Mouse (Mus musculus) testis, adult 2 months (tissue): ENCODE measurements at regions not wholly inside any gene's neighbourhood (a gene's known extent, or its start where the extent isn't known, plus 50 kb on each side); places are given as distances from the start of the nearest gene placed in this dataset.

Experiments
- H3K27ac ChIP-seq: fragments of 200-500 bp; 2 replicates; pipeline ENCODE4 v1.5.1; 2012; ENCODE audit warnings: low read depth, low read length; ENCODE audit not compliant: control insufficient read depth, insufficient read depth
- H3K27me3 ChIP-seq: fragments of 200-500 bp; 2 replicates; pipeline ENCODE4 v1.6.1; 2012; ENCODE audit warnings: mild to moderate bottlenecking, low read length, moderate library complexity; ENCODE audit not compliant: control insufficient read depth, insufficient read depth
- H3K36me3 ChIP-seq: fragments of 200-500 bp; 2 replicates; pipeline ENCODE4 v1.6.1; 2012; ENCODE audit warnings: mild to moderate bottlenecking, low read length; ENCODE audit not compliant: control insufficient read depth, insufficient read depth
- H3K4me1 ChIP-seq: fragments of 200-500 bp; 2 replicates; pipeline ENCODE4 v1.6.1; 2012; ENCODE audit warnings: low read length; ENCODE audit not compliant: control insufficient read depth, insufficient read depth
- H3K4me3 ChIP-seq: fragments of 200-500 bp; 2 replicates; pipeline ENCODE4 v1.5.1; 2012; ENCODE audit warnings: low read depth, mild to moderate bottlenecking, low read length, moderate library complexity, mixed read lengths; ENCODE audit not compliant: control insufficient read depth
- CTCF ChIP-seq: fragments of 200-500 bp; IDR thresholded peaks from 2 replicates; pipeline ENCODE4 v1.5.1; 2012; ENCODE audit warnings: low read depth, mild to moderate bottlenecking, inconsistent platforms, low read length, moderate library complexity; ENCODE audit not compliant: control insufficient read depth, insufficient read depth, insufficient replicate concordance
- POLR2A ChIP-seq: fragments of 200-500 bp; IDR thresholded peaks from 2 replicates; pipeline ENCODE4 v1.6.1; 2012; ENCODE audit warnings: low read depth, mild to moderate bottlenecking, inconsistent platforms, low read length, moderate library complexity; ENCODE audit not compliant: control insufficient read depth

DNA sequence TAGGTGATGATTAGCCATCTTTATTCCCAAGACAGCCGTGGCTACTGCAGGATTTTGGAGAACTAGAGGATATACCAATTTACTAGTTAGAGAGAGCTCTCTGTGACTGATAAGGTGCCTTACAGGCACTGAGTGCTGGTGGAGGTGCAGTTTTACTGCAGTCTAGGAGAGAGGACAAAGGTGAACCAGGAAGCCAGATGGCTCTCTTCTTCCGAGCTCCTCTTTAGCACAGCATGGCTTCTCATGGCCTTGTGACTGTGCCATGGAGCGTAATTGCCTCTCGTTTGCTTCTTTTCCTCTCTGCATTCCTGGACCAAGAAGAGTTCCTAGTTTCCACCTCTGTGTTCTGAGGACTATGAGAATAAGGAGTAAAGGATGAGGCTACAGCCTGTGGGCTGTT lies 100.2 kb upstream of the Gadd45a start:
- Histone ChIP-seq H3K27me3 (no peaks in the 10 kb centered on the region), H3K4me1 (no peaks in the 10 kb centered on the region; the same call in 1 of the 2 replicates), H3K4me3 (no peak overlapping the region), H3K27ac (no peak overlapping the region), H3K36me3 (no peaks in the 10 kb centered on the region)
- TF ChIP-seq CTCF, result no peak

DNA sequence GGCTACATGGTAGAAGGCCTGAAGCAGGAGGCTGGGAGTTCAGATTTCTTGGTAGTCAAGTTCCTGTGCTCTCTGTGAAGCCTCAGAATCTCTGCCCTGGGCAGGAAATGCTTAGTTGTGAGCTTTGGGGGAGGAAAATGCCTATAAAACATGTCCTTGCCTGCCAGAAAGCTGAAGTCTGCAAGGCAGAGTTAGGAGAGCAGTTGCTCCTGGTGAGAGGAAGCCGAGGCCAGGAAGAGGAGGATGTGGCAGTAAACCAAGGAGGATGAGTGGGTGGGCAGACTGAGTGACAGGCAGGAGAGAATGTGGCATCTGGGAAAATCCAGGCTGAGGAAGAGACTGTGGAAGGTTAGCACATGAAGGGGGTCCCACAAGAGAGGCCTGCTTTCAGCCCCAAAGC lies 97.7 kb upstream of the Gadd45a start:
- no peak overlapping the region for H3K27ac ChIP-seq
- H3K27me3 ChIP-seq, result no peaks in the 10 kb centered on the region
- H3K4me1 ChIP-seq, result no peaks in the 10 kb centered on the region; the same call in 1 of the 2 replicates
- no peaks in the 10 kb centered on the region for H3K36me3 ChIP-seq
- TF ChIP-seq CTCF, result no peak
- H3K4me3 ChIP-seq, result no peak overlapping the region

DNA sequence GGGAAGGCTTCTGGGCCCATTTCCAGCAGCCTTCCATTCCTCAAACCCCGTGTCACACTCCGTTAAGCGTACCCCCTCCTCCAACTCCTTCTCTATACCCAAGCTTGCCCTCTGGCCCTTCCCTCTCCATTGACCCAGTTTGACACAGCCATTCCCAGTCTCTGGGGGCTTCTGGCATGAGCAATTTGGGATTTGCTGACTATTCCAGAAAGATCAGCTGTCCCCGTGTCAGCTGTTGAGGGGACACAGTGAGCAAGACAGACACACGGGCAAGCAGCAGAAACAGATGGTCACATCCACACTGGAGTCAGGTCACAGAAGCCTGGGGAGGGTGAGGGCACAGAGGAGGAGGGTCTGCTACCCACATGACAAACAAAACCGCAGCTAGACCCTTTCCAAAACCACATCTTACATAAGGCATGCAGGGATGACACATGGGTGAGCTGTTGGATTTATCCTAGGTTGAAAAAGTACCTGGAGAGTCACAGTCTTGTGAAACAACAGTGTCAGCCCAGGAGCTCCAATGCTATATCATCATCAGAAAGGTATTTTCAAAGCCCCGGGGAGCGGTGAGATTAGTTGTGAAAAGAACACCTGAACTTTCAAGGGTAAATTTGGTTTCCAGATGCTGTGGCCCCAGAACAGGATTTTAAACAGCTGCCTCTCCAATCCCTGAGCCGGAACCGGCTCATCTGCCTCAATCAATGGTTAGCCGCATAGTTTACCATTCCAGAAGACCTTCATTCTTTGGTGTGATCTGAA lies 93.5 kb upstream of the Gadd45a start:
- Histone ChIP-seq H3K27ac (no peak overlapping the region), H3K4me1 (peaks cover 3% of the 10 kb centered on the region), H3K4me3 (no peak overlapping the region), H3K27me3 (no peaks in the 10 kb centered on the region), H3K36me3 (no peaks in the 10 kb centered on the region)
- TF ChIP-seq POLR2A (no peak), CTCF (no peak)

DNA sequence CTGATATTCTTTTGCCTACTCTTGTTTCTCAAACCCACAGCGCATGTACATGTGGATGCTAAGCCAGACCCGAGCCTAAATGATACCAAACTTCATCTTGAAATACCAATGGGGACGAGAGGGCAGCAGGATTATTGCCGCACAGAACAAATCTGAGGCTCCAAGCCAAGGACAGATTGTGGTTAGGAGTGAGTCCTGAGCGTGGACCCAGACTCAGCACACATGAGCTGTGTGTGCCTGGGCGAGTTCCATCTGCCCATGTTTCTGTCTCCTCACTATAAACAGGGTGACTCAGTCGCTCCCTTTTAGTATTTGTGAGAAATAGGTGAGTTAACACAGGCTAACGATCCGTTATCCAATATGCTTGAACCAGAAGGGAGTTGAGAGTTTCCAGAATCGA lies 92.4 kb upstream of the Gadd45a start:
- TF ChIP-seq CTCF (no peak), POLR2A (no peak)
- no peaks in the 10 kb centered on the region for H3K27me3 ChIP-seq

DNA sequence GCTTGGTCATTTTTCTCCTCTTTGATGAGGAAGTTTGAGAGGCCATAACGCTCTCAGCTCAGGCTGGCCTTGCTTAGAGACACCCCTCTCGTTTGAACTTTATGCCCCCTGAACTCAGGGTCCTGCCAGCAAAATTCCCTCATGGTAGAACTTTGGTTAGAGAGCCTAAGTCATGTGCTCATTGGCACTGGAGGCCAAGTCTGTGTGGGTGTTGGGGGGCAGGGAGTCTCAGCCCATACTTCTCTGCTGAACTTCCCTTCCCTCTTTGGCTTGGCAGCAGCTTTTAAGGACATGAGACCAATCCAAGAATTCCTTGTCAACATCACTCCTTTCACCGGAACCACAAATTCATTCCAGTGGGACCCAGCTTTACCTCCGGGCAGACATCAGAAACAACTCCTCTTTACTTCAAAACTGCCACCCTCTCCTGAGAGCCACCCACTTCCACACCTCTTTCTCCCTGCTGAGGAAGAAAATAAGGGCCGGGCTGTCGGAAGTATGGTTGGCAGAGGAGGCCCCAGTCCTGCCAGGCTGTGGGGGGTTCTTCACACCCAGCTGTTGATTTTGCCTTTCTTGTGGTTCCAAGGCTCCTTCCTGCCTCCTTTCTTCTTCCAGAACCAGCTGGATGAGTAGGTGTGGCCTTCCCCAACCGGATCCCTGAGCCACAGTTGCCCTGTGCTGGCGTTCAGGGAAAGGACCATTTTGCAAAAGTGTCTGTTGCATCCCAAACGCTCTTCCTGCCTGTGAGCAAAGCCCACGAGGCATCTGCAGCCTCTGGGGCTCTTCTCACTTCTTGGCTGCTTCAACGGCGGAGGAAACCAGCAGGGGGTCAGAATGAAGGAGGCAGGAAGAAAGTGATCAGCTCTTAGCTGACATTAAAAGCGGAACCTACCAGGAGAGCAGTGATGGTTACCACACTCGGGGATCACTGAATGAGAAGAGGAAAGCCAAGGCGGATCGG lies 91.5 kb upstream of the Gadd45a start:
- TF ChIP-seq POLR2A, result no peak
- TF ChIP-seq CTCF, result no peak

More for the DNA sequence above, 92.4 kb upstream of the Gadd45a start:
- H3K4me3 ChIP-seq, result no peak overlapping the region
- H3K4me1 ChIP-seq, result peaks cover 3% of the 10 kb centered on the region
- no peaks in the 10 kb centered on the region for H3K36me3 ChIP-seq
- no peak overlapping the region for H3K27ac ChIP-seq

DNA sequence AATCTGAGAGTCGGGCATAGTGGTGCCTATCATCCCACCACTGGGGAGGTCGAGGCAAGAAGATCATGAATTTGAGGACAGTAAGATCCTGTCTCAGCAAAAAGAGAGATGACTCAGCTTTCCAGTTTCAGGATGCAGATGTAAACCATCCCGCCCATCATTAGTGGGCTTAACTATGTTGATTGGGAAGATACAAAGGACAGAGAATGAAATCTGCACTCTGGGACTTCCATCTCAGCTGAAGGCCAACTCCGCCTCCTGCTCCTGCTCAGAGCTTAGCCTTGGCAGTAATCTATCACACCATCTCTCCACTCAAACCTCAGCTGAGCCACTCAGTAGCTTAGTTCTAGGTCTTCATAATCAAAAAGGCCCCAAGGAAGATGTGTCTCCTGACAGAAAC lies 90.5 kb upstream of the Gadd45a start:
- no peak overlapping the region for H3K4me3 ChIP-seq
- H3K27me3 ChIP-seq, result no peaks in the 10 kb centered on the region
- H3K36me3 ChIP-seq, result no peaks in the 10 kb centered on the region
- peaks cover 3% of the 10 kb centered on the region for H3K4me1 ChIP-seq
- TF ChIP-seq CTCF, result no peak
- TF ChIP-seq POLR2A, result no peak
- no peak overlapping the region for H3K27ac ChIP-seq

More for the DNA sequence above, 91.5 kb upstream of the Gadd45a start:
- H3K4me1 ChIP-seq, result peaks cover 3% of the 10 kb centered on the region
- no peak overlapping the region for H3K4me3 ChIP-seq
- no peaks in the 10 kb centered on the region for H3K36me3 ChIP-seq
- no peak overlapping the region for H3K27ac ChIP-seq
- no peaks in the 10 kb centered on the region for H3K27me3 ChIP-seq

DNA sequence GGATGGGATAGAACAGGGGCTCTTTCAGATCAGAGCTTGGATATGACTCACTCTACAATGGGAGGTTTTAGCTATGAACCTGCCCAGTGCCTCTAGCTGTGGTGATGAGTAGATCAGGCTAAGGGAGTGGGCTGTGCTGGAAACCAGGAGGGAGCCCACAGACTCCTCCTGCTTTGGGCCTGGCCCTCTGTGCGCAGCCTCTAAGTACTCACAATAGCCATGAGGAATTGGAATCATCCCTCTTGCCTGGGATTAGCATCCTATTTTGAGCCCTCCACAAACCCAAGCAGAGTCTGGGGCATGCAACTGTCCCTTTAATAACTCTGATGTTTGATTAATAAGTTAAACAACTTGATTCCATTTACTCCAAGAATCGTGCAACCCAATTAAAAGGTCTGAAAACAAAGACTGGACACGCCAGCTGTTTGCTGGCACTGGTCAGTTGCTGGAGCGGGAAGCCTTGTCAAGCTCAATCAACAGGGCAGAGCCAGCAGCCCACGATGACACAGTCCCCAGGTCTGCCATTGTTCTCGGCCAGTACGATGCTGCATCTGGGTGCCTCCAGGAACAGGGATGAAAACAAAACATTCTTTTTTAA lies 88.6 kb upstream of the Gadd45a start:
- H3K27ac ChIP-seq, result no peak overlapping the region
- no peaks in the 10 kb centered on the region for H3K27me3 ChIP-seq
- no peak overlapping the region for H3K4me3 ChIP-seq
- TF ChIP-seq POLR2A (no peak), CTCF (no peak)
- peaks cover 3% of the 10 kb centered on the region for H3K4me1 ChIP-seq
- H3K36me3 ChIP-seq, result no peaks in the 10 kb centered on the region
